9 mouse cellular contexts compared by ENCODE assay signal in genomic region chr8:125558109-125559065, GRCm38 (mm10). TPM values are rescaled to one million over a fixed set of nuclear protein-coding genes. Genes with fewer than 3 reads are reported as not detected.
DNase-seq lines count a peak whose midpoint lies in the region; ATAC-seq and TF ChIP-seq lines count a peak whose summit lies in the region.
"Had no signal": no experiment of that assay in that cellular context is flagged by ENCODE, and none has a peak within 500 bp of the region (broad histone marks: within the 10 kb centered on the region; RNA-seq: fewer than 3 reads in every experiment).

No protein-coding gene starts in this region.

- peak overlapping the region; percentile 13; the same call in 1 of the 2 replicates for H3K4me3 ChIP-seq in forebrain, embryonic 13.5 days
- H3K4me3 ChIP-seq in heart, postnatal 0 days (ENCODE audit: low read depth, low read length): peak overlapping the region; percentile 16
- no peak overlapping the region for H3K4me3 ChIP-seq in liver, embryonic 13.5 days (replicated peaks)

- H3K4me2 ChIP-seq in forebrain, embryonic 13.5 days: peak overlapping the region; percentile 53
- peak overlapping the region; percentile 42 for H3K4me2 ChIP-seq in heart, postnatal 0 days (ENCODE audit: low read depth, low read length)
- peak overlapping the region; percentile 46 for H3K4me2 ChIP-seq in liver, embryonic 13.5 days

- 17% methylated on average over 23 of the region's 23 CpGs for WGBS in forebrain, embryonic 13.5 days
- 8% methylated on average over 23 of the region's 23 CpGs for WGBS in heart, postnatal 0 days
- 27% methylated on average over 23 of the region's 23 CpGs for WGBS in liver, embryonic 13.5 days (ENCODE audit: insufficient replicate concordance)

- TF ChIP-seq EP300 in heart, postnatal 0 days (IDR thresholded peaks at IDR 0.05; ENCODE audit: low read depth): no peak

- H3K36me3 ChIP-seq in forebrain, embryonic 13.5 days (ENCODE audit: poor library complexity, severe bottlenecking): no peaks in the 10 kb centered on the region
- H3K36me3 ChIP-seq in heart, postnatal 0 days (replicated peaks; ENCODE audit: control insufficient read depth, insufficient read depth, low read length): no peaks in the 10 kb centered on the region
- H3K36me3 ChIP-seq in liver, embryonic 13.5 days: no peaks in the 10 kb centered on the region
- H3K36me3 ChIP-seq in splenic B cell, adult 2 months (ENCODE audit: control insufficient read depth, insufficient read depth, low read length, poor library complexity, severe bottlenecking): no peaks in the 10 kb centered on the region

- no peaks in the 10 kb centered on the region for H3K9me3 ChIP-seq in forebrain, embryonic 13.5 days (replicated peaks)
- H3K9me3 ChIP-seq in heart, postnatal 0 days (replicated peaks; ENCODE audit: control insufficient read depth, low read length): no peaks in the 10 kb centered on the region
- H3K9me3 ChIP-seq in liver, embryonic 13.5 days (replicated peaks): no peaks in the 10 kb centered on the region

- peaks cover 81% of the 10 kb centered on the region for H3K4me1 ChIP-seq in forebrain, embryonic 13.5 days
- peaks cover 80% of the 10 kb centered on the region for H3K4me1 ChIP-seq in heart, postnatal 0 days (ENCODE audit: control insufficient read depth, insufficient read depth)
- peaks cover 28% of the 10 kb centered on the region for H3K4me1 ChIP-seq in liver, embryonic 13.5 days (replicated peaks)

- TF ChIP-seq CTCF in heart, postnatal 0 days (IDR thresholded peaks at IDR 0.05; ENCODE audit: low read depth): no peak

- peak overlapping the region; percentile 96 for H3K27ac ChIP-seq in forebrain, embryonic 13.5 days
- H3K27ac ChIP-seq in heart, postnatal 0 days (ENCODE audit: low read depth): peak overlapping the region; percentile 88
- no peak overlapping the region for H3K27ac ChIP-seq in liver, embryonic 13.5 days

- ATAC-seq in forebrain, embryonic 13.5 days: peak; percentile 92
- peak; percentile 52; the same call in 1 of the 2 replicates for ATAC-seq in heart, postnatal 0 days (ENCODE audit: insufficient read depth, low read depth)
- ATAC-seq in liver, embryonic 13.5 days (ENCODE audit: low read depth): no peak
- ATAC-seq: Patski had no signal

- H3K9ac ChIP-seq in forebrain, embryonic 13.5 days: peak overlapping the region; percentile 47; the same call in 1 of the 2 replicates
- peak overlapping the region; percentile 18 for H3K9ac ChIP-seq in heart, postnatal 0 days (replicated peaks; ENCODE audit: low read depth, low read length)
- H3K9ac ChIP-seq in liver, embryonic 13.5 days: no peak overlapping the region

- peak; percentile 77 for DNase-seq in 416B (ENCODE audit: low read depth)
- DNase-seq in adrenal gland, postnatal 36 days: peak; percentile 88
- DNase-seq in heart, postnatal 0 days (ENCODE audit: low spot score): peak; percentile 78
- peak; percentile 87 to 88 for DNase-seq in kidney, postnatal 36 days
- DNase-seq in liver, embryonic 13.5 days: peak; percentile 13
- DNase-seq in naive thymus-derived CD4-positive, alpha-beta T cell, adult 2 months (ENCODE audit: low read depth): peak; percentile 90
- DNase-seq in splenic B cell, adult 2 months (ENCODE audit: low read depth, low spot score): peak; percentile 96

- H3K27me3 ChIP-seq in forebrain, embryonic 13.5 days: no peaks in the 10 kb centered on the region
- H3K27me3 ChIP-seq in heart, postnatal 0 days (ENCODE audit: control insufficient read depth, insufficient read depth, low read length): no peaks in the 10 kb centered on the region
- H3K27me3 ChIP-seq in liver, embryonic 13.5 days: 0 out of 2 replicates have a peak, but pooled peaks cover 3% of the 10 kb centered on the region
- H3K27me3 ChIP-seq in splenic B cell, adult 2 months (ENCODE audit: control insufficient read depth, insufficient read depth, low read length, poor library complexity, severe bottlenecking): no peaks in the 10 kb centered on the region
- H3K27me3 ChIP-seq: Patski had no signal

RNA-seq across cellular contexts. Expression of gene Sipa1l2, which starts 11.2 kb away (rescaled TPM):
- total RNA-seq in adrenal gland, postnatal 36 days (2021): 10 to 100 TPM; 53.1 to 63.7 TPM
- polyA plus RNA-seq in forebrain, embryonic 13.5 days (2015; fragmentation: Nextera tagmentation; extraction: Ambion mirVana): 26.7 and 27.2 TPM in 2 replicates
- 65.8 and 66.1 TPM in 2 replicates for total RNA-seq in heart, postnatal 0 days (2014; rRNA removed; ENCODE audit: low replicate concordance)
- polyA plus RNA-seq in heart, postnatal 0 days (2015; fragmentation: Nextera tagmentation; extraction: Ambion mirVana): 12.3 and 13.6 TPM in 2 replicates
- polyA plus RNA-seq in liver, embryonic 13.5 days (2015; fragmentation: Nextera tagmentation; extraction: Ambion mirVana): 0.70 and 0.86 TPM in 2 replicates

Comparison
In these comparisons a context has a peak if more than half of its experiments do, and no peak if none do; other contexts are left out.
1. DNase-seq: peak in every context shown above with its lines; median percentile 96 in splenic B cell, adult 2 months; 90 in naive thymus-derived CD4-positive, alpha-beta T cell, adult 2 months; 88 in adrenal gland, postnatal 36 days; 88 in kidney, postnatal 36 days; 78 in heart, postnatal 0 days; 77 in 416B; 13 in liver, embryonic 13.5 days.